Mouse (Mus musculus) erythroblast, embryonic 14.5 days (primary cell): ENCODE results near the gene Tagln2.

Source experiments
- GATA1 ChIP-seq: IDR thresholded peaks from 2 replicates; pipeline ENCODE4 v1.6.1; 2012; ENCODE audit warnings: low read length, inconsistent platforms, mixed read lengths
- TAL1 ChIP-seq: IDR thresholded peaks from 3 replicates; pipeline ENCODE4 v1.6.1; 2012; ENCODE audit warnings: low read length, inconsistent platforms, mixed read lengths

DNA sequence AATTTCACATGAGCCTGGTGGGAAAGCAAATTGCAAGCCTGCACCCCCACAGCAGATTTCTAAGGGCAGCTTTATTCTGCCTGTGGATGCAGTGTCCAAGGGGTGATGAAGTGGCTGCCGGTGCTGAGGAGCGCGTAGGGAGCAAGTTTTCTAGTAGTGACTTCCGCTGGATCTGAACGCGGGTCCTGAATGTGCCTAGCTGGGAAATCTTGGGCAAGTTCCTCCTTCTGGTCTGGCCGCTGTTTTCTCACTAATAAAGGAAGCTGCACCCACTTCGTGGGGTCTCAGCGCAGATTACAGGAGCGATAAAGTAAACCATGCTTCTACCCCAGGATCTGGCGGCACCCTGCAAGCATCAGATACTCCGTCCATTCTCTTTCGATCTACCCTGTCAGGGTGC, 18.7 kb upstream of the Tagln2 start:
- TF ChIP-seq GATA1 (no peak), TAL1 (no peak)
